Mouse (Mus musculus) MEL (cell line): Measurements from ENCODE around the gene Pfkm.

Source experiments
- CTCF ChIP-seq, 3 experiments: IDR thresholded peaks in 2 of 3; conservative IDR thresholded peaks in 1 of 3; 2 replicates each; pipeline ENCODE4 v1.5.1; 2011 to 2012; ENCODE audit warnings: low read length in 3 of 3, low read depth in 2 of 3, mild to moderate bottlenecking in 2 of 3, improper control_type of control experiment in 1 of 3, inconsistent platforms in 1 of 3, mixed read lengths in 1 of 3, moderate library complexity in 1 of 3; ENCODE audit not compliant: control insufficient read depth in 1 of 3, insufficient read depth in 1 of 3, poor library complexity in 1 of 3, severe bottlenecking in 1 of 3
- JUND ChIP-seq: IDR thresholded peaks from 2 replicates; pipeline ENCODE4 v1.6.1; 2011; ENCODE audit warnings: low read depth, mild to moderate bottlenecking, improper control_type of control experiment, low read length
- RCOR1 ChIP-seq: IDR thresholded peaks from 2 replicates; pipeline ENCODE4 v1.6.1; 2012; ENCODE audit warnings: low read depth, mild to moderate bottlenecking, inconsistent platforms, low read length, improper control_type of control experiment
- UBTF ChIP-seq: IDR thresholded peaks from 2 replicates; pipeline ENCODE4 v1.6.1; 2012; ENCODE audit warnings: low read depth, mild to moderate bottlenecking, inconsistent platforms, low read length, improper control_type of control experiment, moderate library complexity, borderline replicate concordance; ENCODE audit not compliant: insufficient read depth

DNA sequence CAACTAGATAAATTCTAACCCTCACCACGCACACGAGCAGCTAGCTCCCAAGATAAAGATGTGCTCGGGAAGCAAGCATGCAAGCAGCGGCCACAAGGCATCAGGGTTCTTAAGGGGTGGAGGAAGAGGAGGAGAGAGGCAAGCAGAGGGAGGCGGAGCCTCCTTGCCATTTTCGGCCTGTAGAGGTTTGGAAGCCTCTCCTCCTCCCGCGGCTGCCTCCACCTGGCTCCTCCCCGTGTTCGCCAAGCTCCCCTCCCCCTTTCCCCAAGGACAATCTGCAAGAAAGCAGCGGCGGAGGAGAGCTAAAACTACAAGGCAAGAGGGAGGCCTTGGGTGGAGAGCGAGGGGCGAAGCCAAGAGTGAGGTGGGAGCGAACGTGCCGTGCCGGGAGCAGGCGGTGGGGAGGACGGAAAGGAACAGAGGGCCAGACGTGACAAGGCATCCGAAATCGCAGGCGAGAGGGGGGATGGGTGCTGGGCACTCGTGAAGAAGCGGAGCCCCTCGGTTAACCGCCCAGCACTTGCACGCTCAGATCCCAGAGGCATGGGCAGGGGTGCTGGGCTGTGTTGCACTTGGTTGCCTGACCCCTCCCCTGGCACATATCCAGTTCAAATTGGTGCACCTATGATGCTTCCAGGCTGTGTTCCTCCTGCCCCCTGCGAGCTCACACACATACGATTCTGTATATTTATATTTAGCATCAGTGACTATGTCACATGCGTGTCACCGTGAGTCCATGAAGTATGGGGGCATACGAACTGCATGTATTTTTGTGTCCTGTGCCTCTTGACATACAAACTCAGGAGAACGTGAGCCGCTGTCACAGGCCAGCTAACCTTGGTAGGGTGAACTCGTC, 16.1 kb downstream of the Pfkm start:
- TF ChIP-seq CTCF (IDR thresholded peaks at IDR 0.05 in 2 of 3, conservative IDR thresholded peaks at IDR 0.05 in 1 of 3; ENCODE audit: control insufficient read depth in 1 of 3, insufficient read depth in 1 of 3, low read depth in 2 of 3, low read length in 3 of 3, poor library complexity in 1 of 3, severe bottlenecking in 1 of 3): no peak
- no peak for TF ChIP-seq JUND
- no peak for TF ChIP-seq UBTF
- peak; percentile 1 for TF ChIP-seq RCOR1
